Mouse (Mus musculus): ENCODE results near the gene Ints6.

DNA sequence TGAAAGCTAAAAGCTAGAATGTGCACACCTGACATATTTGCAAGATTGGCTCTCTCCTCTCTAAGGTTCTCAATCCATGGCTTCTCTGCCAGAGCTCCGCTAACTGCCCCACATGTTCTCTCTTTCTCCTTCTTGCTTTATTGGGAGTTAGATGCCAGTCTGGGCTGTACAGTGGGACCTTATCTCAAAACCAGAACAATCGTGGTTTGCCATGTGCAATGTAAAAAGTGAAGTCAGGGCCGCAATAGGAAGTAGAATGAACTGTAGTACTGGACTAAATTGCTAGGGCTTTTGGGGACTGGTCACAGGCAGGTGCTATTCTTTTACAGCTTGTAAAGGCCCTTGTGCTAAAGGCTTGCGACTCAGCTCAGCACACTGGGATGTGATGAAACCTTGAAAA lies 28.3 kb upstream of the Ints6 start:
- TF ChIP-seq GATA1 (IDR thresholded peaks at IDR 0.05; ENCODE audit: low read length) (no peak), TAL1 (IDR thresholded peaks at IDR 0.05; ENCODE audit: low read length) (no peak)
